Mouse (Mus musculus) urinary bladder, postnatal 10 days (tissue): Measurements from ENCODE around the gene Neurog3.

ENCODE experiments used
- DNase-seq: peaks from one replicate; pipeline ENCODE4 v3.0.0; 2022; ENCODE audit warnings: low spot score

Gene Neurog3

DNA sequence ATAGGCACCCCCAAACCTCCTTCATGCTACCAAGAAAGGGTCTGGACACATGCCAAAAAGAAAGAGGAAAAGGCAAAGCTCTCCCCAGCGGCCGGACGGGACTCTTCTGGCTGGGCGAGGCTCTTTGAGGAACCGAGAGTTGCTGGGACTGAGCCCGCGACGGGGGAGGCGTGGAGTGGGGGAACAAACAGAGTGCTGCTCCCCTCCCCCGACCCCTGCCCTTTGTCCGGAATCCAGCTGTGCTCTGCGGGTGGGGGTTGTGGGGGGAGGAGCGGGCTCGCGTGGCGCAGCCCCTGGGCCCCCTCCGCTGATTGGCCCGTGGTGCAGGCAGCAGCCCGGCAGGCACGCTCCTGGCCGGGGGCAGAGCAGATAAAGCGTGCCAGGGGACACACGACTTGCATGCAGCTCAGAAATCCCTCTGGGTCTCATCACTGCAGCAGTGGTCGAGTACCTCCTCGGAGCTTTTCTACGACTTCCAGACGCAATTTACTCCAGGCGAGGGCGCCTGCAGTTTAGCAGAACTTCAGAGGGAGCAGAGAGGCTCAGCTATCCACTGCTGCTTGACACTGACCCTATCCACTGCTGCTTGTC is at the start of gene Neurog3:
Neurog3 (plus strand) TSS at position 400 of the 591 bp plus-strand sequence.
- DNase-seq = no peak

DNA sequence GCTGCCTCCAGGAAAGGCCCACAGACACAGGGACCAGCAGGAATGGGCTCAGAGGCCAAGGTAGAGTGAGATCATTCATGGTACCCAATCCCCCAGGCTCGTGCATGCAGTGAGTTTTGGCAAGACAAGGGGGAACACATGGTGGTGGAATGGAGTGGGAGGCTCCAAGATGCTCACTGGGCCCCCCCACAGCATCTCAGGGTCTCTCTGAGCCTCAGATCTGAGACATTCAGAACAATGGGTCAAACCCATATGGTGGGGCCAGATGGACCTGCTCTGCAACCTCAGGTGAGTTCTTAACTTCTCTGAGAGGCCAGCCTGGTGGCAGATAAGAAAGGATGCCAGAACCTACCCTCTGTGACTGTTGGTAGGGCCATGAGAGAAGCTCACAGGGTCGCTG is 46.8 kb upstream of the Neurog3 start:
- DNase-seq = no peak

DNA sequence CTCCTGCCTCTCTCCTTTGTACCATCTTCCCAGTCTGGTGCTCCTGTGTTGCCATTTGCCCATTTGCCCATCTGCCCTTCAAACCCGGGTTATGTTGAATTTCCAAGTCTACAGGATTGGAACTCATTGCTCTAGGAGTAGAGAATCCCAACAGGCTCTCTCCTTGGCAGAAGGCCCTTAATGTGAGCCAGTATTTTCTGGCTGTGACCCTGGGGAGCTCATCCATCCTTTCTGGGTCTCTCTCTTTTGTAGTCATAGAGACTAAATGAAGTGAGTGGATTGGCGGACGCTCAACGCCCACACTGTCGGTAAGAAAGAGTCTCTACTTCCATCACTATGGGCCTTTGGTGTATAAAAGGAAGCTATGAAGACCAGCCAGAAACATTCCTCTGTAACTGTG is 46.1 kb upstream of the Neurog3 start:
- no peak for DNase-seq

DNA sequence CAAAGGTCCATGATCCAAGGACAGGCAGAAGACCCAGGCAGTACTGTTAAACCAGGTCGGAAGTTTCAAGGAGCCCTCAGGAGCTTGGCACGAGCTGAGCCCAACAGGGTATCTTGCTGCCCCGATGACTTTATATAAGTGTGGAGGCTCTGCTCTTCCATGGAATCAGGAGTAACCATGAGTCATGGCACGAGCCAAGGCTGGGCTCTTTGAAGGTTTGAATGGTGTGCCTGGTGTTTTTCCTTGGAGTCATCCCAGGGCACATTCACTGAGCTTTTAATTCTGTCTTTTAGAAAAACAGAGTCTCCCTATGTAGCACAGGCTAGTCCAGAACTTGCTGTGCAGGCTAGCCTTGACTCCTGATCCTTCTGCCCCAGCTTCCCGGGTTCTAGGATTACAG is 44.5 kb upstream of the Neurog3 start:
- no peak for DNase-seq

DNA sequence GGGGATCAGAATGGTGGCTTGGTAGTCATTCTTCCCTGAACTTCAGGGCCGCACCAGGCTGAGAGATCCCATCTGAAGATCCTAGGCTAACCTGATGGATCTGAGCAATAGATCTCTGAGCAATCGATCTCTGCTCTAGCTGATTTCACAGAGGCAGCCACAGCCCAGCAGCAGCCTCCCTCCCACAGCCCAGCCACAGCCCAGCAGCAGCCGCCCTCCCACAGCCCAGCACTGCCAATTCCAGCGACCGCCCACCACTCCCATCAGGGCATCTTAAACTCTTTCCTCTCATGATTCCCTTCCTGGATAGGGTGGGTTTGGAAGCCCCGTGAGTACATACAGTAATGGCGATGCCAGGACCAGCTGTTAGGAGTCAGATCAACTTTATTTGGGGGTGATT is 43.8 kb upstream of the Neurog3 start:
- no peak for DNase-seq

DNA sequence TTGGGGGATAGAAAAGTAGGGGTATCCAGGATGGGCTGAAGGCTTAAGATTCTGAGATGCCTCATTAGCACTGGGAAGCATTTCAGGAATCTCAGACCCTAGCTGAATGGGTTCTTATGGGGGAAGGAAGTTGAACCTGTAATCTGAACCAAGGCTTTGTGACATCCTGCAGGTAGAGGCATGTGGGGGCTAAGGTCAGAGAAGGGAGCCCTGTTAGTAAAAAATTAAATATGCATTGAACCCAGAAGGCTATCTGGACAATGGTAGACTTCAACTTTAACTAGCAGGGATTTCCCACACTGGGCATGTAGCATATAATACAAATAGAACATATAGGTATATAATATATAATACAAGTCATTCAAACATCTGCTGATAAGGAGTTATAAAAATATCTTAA is 43.4 kb upstream of the Neurog3 start:
- no peak for DNase-seq

DNA sequence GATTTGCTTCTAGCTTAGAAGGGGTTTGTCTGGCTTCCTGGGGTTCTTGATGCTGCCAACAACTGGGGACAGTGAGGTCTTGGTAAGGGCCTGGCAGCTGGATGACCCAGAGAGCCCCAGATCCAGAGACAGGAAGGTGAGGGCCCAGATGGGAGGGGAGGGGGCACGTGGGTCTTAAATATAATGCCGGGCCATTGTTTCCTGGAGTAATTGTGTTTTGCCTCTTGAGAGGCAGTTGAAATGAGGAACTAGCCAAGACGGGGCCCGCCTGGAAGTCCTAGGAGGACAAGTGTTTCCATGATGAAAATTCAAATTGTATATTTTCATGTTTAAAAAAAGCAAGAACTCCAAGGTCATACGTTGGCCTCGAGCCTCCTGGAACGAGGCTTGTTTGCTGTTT is 39.0 kb upstream of the Neurog3 start:
- DNase-seq = no peak

DNA sequence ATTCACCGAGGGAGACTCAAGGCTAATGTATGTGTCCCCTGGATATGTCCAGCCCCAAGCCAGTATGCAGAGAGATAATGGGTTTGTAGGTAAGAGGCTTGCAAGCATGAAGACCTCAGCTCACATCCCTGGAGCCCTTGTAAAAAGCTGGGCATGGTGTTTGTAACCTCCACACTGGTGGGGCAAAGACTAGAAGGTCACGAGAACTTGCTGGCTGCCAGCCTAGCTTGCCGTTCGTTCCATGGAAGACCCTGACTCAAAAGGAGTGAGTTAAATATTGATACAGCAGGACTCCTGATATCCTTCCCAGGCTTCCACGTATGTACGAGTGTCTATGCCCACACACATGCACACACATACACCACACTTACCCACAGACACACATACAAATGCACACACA is 38.5 kb upstream of the Neurog3 start:
- DNase-seq = no peak

DNA sequence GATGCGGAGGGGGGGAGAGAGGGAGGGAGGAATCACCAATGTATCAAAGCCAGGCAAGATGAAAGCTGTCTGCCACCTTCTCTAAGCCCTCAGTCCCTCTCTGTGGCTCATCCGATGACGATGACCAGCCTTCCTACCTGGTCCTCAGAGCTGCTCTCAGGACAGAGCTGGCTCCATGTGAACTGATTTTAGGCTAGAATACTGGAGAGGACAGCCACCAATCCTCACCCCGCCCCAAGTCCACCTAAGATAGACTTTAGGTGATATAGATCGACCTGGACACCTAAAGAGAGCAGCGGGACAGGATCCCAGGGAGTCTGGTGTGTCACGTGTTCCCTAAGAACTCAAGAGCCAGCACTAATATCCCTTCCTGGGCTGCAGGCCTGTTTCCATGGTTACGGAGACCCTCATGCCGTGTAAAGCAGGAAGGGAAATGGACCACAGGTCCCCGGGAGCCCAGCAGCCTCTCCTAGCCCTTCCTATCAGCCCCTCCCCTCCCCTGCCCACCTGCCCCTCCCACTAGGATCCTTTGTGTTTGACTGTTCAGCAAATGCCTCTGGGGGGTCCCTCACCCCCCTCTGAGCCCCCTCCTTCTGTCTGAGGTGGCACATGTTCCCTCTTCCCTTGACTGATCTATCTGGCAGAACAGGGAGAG is 33.0 kb upstream of the Neurog3 start:
- no peak for DNase-seq

DNA sequence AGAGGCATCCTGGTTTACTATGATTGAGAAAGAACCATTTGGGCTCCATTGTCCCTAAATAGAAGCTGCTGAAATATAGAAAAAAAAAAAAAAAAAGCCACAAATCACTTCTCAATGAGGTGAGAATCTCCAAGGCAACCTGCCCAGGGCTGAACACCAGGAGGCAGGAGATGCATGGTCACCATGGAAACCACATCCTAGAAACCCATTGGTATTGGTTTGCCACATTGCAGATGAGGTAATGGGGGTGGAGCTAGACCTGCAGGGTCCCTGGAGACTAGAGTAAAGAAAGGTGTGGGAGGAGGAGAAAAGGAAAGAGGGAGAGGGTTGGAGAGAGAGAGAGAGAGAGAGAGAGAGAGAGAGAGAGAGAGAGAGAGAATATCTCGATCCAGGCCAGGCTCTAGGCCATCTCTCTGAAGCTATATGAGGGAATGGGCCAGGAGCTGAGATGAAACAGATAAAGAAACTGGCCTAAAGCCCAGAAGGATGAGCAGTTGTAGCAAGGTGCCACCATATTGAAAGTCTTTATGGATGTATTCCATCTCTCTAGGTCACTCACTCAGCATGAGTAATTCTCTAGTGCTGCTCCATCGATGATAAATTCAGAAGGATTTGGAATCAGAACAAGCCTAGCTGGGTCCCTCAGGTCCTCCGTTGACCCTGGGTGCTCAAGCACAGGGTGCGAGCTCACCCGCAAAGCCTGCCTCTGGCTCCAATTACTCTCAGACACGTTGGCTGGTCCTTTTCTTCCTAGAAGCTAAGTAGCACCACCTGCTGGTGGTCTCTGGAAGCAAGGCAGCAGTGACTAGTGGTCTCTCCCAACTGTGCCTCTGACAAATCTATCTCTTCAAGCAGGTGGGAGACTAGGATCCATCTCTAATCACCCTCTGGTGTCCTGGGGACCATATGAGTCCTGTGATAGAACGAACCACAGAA is 31.1 kb upstream of the Neurog3 start:
- DNase-seq = no peak

DNA sequence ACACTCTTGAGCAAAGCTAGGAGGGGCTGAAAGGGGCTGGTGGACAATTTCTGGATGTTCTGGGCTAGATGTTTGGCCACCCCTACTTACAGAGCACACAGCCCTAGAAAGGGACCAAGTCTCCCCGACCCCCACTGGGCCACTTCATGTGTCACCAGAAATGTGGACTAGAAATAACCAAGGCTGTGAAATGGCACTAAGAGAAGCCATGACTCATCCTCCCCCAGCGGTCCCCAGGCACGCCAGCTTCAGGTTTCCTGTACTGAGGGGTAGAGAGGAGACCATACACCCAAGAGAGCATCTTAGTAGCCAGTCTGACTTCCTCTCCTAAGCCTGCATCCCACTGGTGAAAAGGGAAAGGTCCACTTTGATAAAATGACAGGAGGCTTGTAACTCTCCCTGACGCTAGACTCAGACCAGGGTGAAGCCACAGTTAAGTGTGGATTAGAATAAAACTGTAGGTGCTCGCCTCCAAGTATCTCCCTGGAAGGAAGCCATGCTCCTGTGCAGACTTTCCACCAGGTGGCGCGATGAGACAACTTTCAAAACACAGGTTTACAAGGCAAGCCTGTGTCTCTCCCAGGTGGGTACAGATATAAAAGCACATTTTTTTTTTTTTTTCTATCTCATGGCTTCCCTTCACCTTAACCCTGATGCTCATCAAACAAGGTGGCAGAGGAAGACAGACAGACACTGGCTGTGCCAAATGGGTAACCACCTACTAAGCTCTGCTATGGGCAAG is 27.9 kb upstream of the Neurog3 start:
- no peak for DNase-seq

DNA sequence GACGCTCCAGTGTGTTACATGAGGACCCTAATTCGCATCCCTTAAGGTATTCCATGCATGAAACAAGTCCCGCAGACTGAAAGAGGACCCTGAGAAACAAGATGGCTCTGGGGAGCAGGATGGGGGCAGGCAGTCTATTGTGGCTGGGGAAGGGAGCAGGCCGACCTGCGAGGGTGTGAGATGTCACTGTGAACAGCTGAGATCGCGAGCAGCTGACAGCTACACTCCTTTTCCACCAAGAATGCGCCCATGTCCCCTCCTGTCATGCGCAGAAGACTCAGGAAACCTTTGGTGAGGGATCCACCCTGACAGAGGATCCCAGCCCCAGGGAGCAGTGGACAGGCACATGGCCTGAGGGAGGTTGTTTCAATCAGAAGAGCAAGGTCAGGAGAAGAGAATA is 25.8 kb upstream of the Neurog3 start:
- DNase-seq = no peak

DNA sequence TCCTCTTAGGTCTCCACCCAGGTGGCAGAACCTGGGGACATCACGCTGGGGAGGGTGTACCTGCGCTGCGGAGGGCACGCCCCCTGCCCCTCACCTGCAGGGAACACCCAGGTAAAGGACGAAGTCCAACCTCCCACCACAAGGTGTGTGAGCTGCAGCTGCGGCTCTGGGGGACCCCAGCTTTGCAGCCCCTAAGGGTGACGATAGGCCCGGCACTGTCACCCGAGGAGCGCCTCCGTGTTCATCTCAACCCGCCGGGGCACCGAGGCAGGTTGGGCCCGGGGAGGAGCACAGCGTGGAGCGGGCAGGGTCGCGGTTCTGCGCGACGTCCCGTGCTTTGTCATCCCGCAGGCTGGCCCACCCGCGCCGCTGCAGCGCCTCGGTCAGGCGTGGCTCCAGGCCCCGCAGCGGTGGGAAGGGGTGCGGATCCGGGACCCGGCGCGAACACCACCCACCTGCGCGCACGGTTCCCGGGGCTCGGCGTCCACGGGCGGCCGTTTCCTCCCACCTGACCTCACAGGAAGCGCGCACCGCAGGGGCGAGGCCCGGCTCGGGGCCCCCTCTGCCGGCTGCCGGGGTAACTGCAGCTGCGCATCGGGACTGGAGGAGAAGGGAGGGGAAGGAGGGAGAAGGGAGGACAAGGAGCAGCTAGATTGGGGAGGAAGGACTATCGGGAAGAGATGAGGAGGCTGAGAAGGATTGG is 22.2 kb upstream of the Neurog3 start:
- DNase-seq = peak; percentile 62

DNA sequence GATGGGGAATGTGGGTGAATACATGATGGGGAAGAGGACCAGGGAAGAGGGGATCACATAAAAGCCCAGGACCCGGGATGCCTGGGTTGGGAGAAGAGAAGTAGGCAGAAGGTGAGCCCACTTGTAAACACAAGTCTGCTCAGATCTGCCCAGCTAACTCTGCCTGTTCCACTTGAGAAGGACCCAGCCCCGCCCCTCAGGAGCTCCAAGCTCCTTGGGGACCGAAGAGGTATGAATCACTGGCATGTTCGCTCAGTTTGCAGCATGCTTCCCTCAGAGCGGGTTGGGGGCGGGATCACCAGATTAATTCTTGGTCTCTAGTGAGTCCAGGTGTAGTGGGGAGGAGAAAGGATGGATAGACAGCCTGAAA is 21.7 kb upstream of the Neurog3 start:
- no peak for DNase-seq

DNA sequence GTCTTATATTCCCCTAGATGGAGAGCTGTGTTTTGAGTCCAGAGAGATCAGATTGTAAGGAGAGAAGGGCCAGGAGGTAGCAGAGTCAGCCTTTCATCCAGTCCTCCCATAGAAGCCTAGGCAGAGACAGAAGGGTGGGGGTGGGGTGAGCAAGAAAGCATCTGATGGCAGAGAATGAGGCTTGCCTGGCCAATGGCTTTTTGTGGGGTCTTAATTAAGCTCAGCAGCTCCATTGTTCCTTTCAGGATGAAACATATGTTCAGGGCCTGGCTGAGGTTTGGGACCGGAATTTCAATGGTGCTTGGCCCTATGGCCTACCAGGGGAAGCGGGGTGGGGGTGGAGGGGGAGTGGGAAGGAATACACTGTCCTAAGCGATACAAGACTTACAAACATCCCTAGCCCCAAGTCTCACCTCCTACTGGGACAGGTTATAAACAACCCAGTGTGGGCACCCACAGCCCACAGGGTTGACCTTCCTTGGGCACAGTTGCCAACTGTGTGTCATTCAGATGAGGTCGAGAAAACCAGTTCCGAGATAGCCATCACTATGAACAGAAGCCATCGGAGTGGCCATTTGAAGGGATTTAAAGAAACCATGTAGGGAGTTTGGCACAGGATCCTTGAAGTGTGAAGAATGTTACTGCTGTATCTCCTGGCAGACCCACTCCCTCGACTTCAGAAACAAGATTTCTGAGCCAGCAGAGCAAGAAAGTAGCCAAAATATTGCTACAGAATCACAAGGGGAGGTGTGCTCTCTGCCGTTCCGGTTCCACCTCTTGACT is 18.8 kb upstream of the Neurog3 start:
- DNase-seq = no peak

DNA sequence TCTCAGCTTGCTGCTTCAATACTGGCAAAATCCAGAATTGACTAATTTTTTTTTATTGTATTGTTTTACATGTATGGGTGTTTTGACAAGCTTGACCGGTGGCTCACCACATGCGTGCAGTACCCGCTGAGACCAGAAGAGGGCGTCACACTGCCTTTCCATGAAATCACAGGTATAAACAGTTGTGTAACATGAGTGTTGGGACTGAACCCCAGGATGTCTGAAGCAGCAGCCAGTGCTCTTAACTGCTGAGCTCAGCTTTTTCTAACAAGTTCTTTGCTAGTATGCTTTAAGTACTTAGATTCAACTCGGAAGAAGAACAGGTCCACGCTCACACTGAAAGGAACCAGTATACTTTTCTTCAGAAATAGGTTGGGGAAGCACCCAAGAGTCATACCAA is 5.8 kb upstream of the Neurog3 start:
- DNase-seq = no peak

DNA sequence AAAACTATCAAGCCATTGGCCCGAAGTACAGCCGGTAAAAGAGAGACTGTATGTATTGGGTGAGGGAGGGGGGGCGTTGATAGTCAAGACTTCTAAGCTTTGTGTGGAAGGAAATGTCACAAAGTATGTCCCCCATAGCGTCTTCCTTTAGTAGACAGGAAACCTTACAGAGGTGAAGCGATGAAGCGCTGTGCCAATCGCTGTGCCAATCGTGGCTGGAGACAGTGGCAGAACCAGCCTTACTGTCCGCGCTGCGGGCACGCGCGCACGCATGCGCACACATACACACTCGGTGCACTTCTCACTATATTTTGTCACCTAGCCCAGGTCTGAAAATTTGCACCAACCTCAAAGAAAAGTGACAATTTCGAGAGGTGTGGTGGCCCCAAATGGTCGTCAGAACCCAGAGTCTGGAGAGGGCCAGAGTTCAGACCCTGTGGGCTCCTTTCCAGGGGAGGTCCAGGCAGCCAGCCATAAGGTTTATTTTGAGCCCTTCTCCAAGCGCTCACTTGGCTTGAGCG is 5.1 kb upstream of the Neurog3 start:
- DNase-seq = no peak

DNA sequence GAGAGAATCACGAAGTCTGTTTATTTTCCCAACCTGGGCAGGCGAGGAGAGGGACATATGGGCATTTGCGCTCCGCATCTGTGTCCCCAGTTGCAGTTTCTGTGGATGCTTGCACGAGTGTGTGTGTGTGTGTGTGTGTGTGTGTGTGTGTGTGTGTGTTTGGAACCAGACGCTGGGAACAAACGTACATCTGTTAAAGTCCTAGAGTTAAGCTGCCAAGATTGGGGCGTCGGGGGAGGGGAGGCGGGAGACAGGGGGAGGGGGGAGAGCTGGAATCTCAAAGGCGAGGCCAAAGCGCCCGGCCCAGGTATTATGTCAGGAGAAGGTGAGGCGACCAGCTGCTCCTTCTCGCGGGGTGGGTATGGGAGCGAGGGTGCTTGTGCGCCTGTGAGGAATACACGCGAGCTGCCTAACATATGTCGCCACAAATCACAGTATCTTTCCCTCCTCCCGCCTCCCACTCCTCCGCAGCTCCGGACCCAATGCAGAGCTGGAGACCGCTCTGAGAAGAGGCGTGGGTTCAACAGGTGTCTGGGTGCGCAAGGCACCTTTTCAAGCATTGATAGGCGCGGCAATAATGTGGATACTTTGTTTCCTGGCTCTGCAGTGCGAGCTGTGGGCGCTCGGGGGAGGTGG is 4.5 kb upstream of the Neurog3 start:
- DNase-seq = no peak

DNA sequence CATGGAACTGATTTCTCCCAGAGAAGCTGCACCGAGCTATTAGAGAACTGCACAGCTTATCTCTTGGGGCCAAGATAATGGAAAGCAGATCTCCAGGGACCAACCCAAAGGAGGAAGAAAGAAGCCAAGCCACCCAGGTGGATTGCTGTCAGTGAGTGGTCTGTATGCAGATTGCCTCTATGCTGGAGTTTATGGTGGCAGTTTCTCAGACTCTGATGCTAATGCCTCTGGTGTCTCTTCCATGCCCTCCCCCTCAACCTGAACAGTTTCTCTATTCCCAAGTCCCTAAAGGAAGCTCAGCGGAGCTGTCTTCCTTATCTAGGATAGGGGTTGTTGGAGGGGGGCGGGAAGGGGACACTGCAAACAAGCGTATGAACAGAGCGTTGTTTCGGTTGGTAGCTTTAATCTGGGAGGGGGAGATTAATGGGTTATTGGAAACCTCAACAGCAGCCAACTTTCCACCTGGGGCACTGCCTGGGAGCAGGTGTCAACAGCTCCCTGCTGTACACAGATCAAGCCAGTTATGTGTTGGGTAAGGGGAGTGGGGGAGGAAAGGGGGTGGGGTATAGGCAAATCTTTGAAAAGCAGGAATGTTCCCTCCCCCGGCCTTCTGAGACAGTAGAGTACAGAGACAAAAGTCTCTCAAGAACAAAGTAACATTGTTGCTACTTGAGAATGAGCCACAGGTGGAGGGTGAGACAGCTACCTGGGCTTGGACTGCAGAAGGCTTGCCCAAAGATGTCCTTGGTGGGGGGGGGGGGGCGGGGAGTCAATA is 3.0 kb downstream of the Neurog3 start:
- DNase-seq = no peak

DNA sequence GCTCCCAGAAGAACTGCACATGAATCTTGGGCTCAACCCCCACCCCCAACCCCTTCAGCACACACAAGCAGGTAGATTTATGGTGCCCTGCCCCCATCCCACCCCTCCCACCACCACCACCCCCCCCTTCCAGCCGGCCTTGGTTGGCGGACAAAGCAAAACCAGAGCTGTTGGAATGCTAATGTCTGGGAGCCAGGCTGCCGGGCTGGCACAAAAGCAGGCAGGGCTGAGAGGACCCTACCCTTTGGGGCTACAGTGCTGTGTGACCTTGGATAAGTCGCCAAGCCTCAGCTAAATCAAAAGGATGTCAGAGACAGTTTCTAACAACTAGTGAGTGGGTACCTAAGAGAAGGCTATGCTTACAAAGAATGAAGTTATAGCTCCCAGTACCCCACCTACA is 4.3 kb downstream of the Neurog3 start:
- DNase-seq = no peak
